Mouse (Mus musculus): ENCODE data around the gene Apom.
"Not testable (repeated sequence)": the region's sequence is repeated elsewhere in the genome, so short reads cannot be mapped to it uniquely, and the experiment has no call there.

GRCm38 (mm10) chr17:35123287-35123686 is 8.6 kb downstream of the Apom start:
- not testable (repeated sequence) for TF ChIP-seq CTCF, EP300 (IDR thresholded peaks at IDR 0.05; ENCODE audit: low read depth)
